Mouse (Mus musculus) ES-Bruce4 (cell line): Measurements from ENCODE around the gene Fbn1. TPM values are rescaled to one million over a fixed set of nuclear protein-coding genes. Genes with fewer than 3 reads are reported as not detected.

Experiments used
- H3K27ac ChIP-seq: 2 replicates; pipeline ENCODE4 v1.5.1; 2012; ENCODE audit warnings: low read length, inconsistent platforms; ENCODE audit not compliant: insufficient read depth
- H3K27me3 ChIP-seq: 2 replicates; pipeline ENCODE4 v1.6.1; 2012; ENCODE audit warnings: mild to moderate bottlenecking, low read length, inconsistent platforms; ENCODE audit not compliant: control insufficient read depth, poor library complexity, insufficient read depth, severe bottlenecking
- H3K36me3 ChIP-seq: 2 replicates; pipeline ENCODE4 v1.6.1; 2012; ENCODE audit warnings: inconsistent platforms, mild to moderate bottlenecking, low read length, moderate library complexity; ENCODE audit not compliant: control insufficient read depth, poor library complexity, insufficient read depth, severe bottlenecking
- H3K4me1 ChIP-seq: one replicate; pipeline ENCODE4 v1.8.1; 2011; ENCODE audit warnings: low read length; ENCODE audit not compliant: control insufficient read depth, insufficient read depth
- H3K4me3 ChIP-seq: 2 replicates; pipeline ENCODE4 v1.5.1; 2011; ENCODE audit warnings: low read depth, mild to moderate bottlenecking, low read length
- H3K9ac ChIP-seq: 2 replicates; pipeline ENCODE4 v1.6.1; 2012; ENCODE audit warnings: low read depth, mild to moderate bottlenecking, inconsistent platforms; ENCODE audit not compliant: poor library complexity, severe bottlenecking
- H3K9me3 ChIP-seq: replicated peaks from 2 replicates; pipeline ENCODE4 v1.6.1; 2012; ENCODE audit warnings: mild to moderate bottlenecking, low read length, inconsistent platforms; ENCODE audit not compliant: control insufficient read depth, poor library complexity, insufficient read depth, severe bottlenecking
- CTCF ChIP-seq: IDR thresholded peaks from one replicate; pipeline ENCODE4 v1.8.1; 2011; ENCODE audit warnings: low read depth, low read length
- EP300 ChIP-seq: IDR thresholded peaks from 2 replicates; pipeline ENCODE4 v1.6.1; 2011; ENCODE audit warnings: low read depth, low read length; ENCODE audit not compliant: insufficient read depth
- POLR2A ChIP-seq: IDR thresholded peaks from one replicate; pipeline ENCODE4 v1.8.1; 2011; ENCODE audit warnings: low read length; ENCODE audit not compliant: insufficient read depth
- polyA plus RNA-seq: library from polyadenylated mRNA; stranded (reverse); fragments of >200 nt; gene quantifications from 2 replicates; pipeline ENCODE4 v1.2.4, GENCODE M21; 2011; ENCODE audit warnings: low read depth; ENCODE audit not compliant: missing spikeins, insufficient read depth, insufficient read length

Fbn1 gene
- polyA plus RNA-seq, 1 experiment, result 2.4 TPM

DNA sequence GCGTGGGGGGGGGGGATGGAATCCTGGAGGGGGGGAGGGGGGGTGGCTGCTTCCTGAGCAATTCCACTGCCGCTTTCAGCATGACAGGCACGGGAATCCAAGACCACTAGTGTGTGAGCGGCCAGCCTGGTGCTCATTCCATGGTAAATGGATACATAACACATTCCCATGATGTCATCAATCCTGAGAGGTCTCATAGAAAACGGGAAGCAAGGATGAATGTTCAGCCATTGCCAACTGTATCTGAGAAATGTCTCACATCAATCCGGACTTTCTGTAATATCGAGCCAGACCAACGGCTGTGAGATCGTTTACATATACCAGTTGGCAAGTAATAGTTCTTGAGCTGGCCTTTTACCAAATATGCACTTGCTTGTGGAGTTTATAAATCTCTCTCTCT, 87.2 kb downstream of the Fbn1 start:
- no peak overlapping the region for H3K27ac ChIP-seq
- no peak overlapping the region for H3K4me3 ChIP-seq
- H3K36me3 ChIP-seq, result no peaks in the 10 kb centered on the region
- no peaks in the 10 kb centered on the region for H3K9me3 ChIP-seq
- no peaks in the 10 kb centered on the region for H3K27me3 ChIP-seq
- TF ChIP-seq POLR2A (no peak), EP300 (no peak), CTCF (no peak)
- no peak overlapping the region for H3K9ac ChIP-seq
- H3K4me1 ChIP-seq, result no peaks in the 10 kb centered on the region

DNA sequence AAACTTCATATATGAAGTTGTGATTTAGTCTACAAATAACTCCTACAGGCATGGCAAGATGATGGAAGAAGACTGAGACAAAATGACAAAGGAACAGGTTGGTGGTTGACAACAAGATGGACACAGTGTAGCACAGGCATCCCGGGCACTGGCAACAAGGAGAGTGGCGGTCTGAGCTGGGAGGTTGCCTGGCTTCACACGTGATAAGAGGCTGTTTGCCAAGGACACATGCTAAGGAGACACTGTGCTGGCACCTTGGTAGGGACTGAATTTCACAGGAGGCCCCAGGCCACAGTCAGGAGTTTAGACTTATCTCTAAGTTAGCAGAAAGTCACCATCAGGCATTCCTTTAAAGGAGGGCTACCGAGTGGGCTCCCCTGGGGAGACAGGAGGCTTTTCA, 88.1 kb downstream of the Fbn1 start:
- no peak overlapping the region for H3K27ac ChIP-seq
- no peaks in the 10 kb centered on the region for H3K9me3 ChIP-seq
- no peak overlapping the region for H3K9ac ChIP-seq
- TF ChIP-seq EP300, result no peak
- no peak for TF ChIP-seq POLR2A
- no peak for TF ChIP-seq CTCF
- no peaks in the 10 kb centered on the region for H3K36me3 ChIP-seq
- no peak overlapping the region for H3K4me3 ChIP-seq
- H3K27me3 ChIP-seq, result no peaks in the 10 kb centered on the region
- H3K4me1 ChIP-seq, result no peaks in the 10 kb centered on the region

DNA sequence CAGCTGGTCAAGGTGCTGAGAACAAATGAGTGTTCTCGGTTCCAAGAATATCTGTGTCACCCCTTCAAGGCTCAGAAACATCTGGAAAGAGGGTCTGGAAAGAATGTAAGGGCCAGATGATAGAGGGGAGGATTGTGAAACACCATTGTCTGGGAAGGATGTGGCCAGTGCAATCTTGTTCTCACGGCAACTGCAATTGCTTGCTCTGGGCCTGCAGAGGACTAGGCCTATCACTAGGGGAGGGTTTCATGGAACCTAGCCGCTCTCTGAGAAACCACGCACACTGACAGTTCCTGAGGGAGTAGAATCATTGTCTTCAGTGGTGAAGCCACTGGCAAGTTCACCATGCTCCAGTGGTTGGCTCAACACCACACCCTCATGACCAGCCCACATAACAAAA, 89.2 kb downstream of the Fbn1 start:
- H3K27me3 ChIP-seq, result no peaks in the 10 kb centered on the region
- H3K36me3 ChIP-seq, result no peaks in the 10 kb centered on the region
- no peak overlapping the region for H3K9ac ChIP-seq
- no peak overlapping the region for H3K4me3 ChIP-seq
- no peaks in the 10 kb centered on the region for H3K9me3 ChIP-seq
- TF ChIP-seq POLR2A (no peak), CTCF (no peak), EP300 (no peak)
- no peaks in the 10 kb centered on the region for H3K4me1 ChIP-seq
- H3K27ac ChIP-seq, result no peak overlapping the region

DNA sequence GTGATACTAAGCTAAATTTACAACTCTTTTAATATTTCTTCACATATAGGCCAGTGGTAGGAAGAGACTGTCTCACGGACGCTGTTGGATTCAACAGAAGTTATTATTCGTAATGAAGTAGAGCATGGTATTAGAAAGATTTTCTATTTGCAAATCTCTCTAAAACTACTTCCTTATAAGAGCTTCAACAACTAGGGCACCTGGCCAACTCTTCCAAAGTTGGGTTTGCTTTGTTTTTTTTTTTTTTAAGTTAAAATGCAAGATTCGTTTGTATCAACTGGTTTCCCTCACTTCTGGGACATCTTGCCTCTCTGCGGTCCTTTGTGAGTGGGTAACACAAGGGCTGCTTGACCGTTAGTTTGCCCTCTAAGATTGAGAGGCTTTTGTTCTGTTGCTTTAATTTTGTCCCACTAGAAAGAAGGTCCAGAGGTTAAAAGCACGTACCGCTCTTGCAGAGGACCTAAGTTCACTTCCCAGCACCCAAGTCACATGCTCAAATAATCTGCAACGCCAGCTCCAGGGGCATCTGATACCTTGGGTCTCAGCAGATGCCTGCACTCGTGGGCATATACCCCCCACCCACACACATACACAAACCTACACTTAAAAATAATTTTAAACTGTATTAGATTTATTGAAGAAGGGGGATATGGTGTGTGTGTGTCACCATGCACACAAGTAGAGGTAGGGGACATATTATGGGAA, 91.1 kb downstream of the Fbn1 start:
- H3K36me3 ChIP-seq, result no peaks in the 10 kb centered on the region
- no peak overlapping the region for H3K9ac ChIP-seq
- TF ChIP-seq POLR2A (no peak), EP300 (no peak), CTCF (no peak)
- H3K27ac ChIP-seq, result no peak overlapping the region
- no peaks in the 10 kb centered on the region for H3K9me3 ChIP-seq
- H3K4me1 ChIP-seq, result no peaks in the 10 kb centered on the region
- no peaks in the 10 kb centered on the region for H3K27me3 ChIP-seq
- no peak overlapping the region for H3K4me3 ChIP-seq

DNA sequence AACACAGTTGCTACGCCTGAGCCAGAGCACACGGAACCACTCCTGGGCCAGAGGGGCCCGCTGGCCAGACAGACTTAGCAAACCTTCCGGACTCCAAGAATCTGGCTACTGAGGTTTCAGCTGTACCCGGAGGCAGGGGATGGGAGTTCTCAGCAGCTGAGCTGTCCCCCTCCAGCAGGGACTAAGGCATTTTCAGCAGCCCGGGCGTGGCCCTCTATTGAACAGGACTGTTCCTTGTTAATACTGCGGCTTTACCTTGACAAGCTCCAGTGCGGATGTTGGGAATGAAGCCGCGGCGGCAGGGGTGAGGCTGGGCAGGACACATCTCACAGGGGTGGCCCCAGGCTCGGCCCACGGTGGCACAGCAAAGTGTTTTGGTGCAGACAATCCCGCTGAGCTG, 95.4 kb downstream of the Fbn1 start:
- no peaks in the 10 kb centered on the region for H3K36me3 ChIP-seq
- no peak overlapping the region for H3K27ac ChIP-seq
- H3K4me3 ChIP-seq, result peak overlapping the region; percentile 38; the same call in 1 of the 2 replicates
- no peaks in the 10 kb centered on the region for H3K27me3 ChIP-seq
- H3K9me3 ChIP-seq, result no peaks in the 10 kb centered on the region
- H3K9ac ChIP-seq, result peak overlapping the region; percentile 13
- H3K4me1 ChIP-seq, result no peaks in the 10 kb centered on the region
- TF ChIP-seq CTCF, result no peak

DNA sequence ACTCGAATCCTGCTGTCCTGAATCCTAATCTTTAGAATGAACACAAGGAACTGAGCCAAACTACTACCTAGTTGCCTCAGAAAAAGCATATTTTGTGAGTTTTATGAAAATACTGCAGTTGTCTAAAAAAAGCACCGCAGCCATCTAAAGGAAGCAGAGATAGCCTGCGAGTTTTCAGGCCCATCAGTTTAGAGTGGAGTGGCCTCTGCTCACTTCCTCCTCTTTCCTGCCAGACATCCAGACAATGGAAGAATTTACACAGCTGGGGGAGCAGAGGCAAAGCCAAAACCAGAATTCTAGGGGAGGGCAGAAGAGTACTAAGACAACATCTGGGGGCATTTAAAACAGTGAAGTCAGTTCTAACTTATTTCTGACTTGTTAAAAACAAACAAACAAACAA, 96.0 kb downstream of the Fbn1 start:
- no peak overlapping the region for H3K27ac ChIP-seq
- no peaks in the 10 kb centered on the region for H3K9me3 ChIP-seq
- no peaks in the 10 kb centered on the region for H3K36me3 ChIP-seq
- H3K27me3 ChIP-seq, result no peaks in the 10 kb centered on the region
- H3K4me3 ChIP-seq, result peak overlapping the region; percentile 34; the same call in 1 of the 2 replicates
- H3K4me1 ChIP-seq, result no peaks in the 10 kb centered on the region
- H3K9ac ChIP-seq, result no peak overlapping the region
- TF ChIP-seq EP300, result no peak
- no peak for TF ChIP-seq POLR2A
- no peak for TF ChIP-seq CTCF
